Mouse (Mus musculus) neutrophil, adult 83 days (primary cell): ENCODE measurements around the gene Tmbim7. TPM values are rescaled to one million over a fixed set of nuclear protein-coding genes. Genes with fewer than 3 reads are reported as not detected.

Source experiments
- total RNA-seq, 2 experiments: library from RNA; stranded (reverse); gene quantifications; one replicate each; pipeline ENCODE4 v1.2.4; 2023

Gene Tmbim7
- not detected for total RNA-seq

GRCm38 (mm10) chr5:3650881-3651280 is at the start of gene Tmbim7:
Tmbim7 (plus strand) TSS chr5:3651181.

GRCm38 (mm10) chr5:3657085-3657484 is 6.1 kb downstream of the Tmbim7 start, which contains the start of gene Gatad1:
Gatad1 (minus strand) TSS chr5:3657185.

Other genes with a start within 250 kb of the Tmbim7 start
- 10 to 100 TPM; 26.4 to 32.2 TPM for gene Fam133b, start 107.3 kb upstream of the Tmbim7 start, total RNA-seq
- gene 1700109H08Rik, start 79.6 kb upstream of the Tmbim7 start, total RNA-seq: 10 to 100 TPM in 1 of 2 experiments, 1 to 10 TPM in 1; 5.5 to 10.3 TPM
- gene Pex1, start 55.1 kb upstream of the Tmbim7 start, total RNA-seq: 10 to 100 TPM in 1 of 2 experiments, 1 to 10 TPM in 1; 9.2 to 11.4 TPM
- 10 to 100 TPM; 13.1 to 13.2 TPM for gene Rbm48, start 54.6 kb upstream of the Tmbim7 start, total RNA-seq
- 10 to 100 TPM; 56.2 to 63.0 TPM for gene Gatad1, start 6.0 kb downstream of the Tmbim7 start, total RNA-seq
- 10 to 100 TPM; 19.5 to 27.9 TPM for gene Ankib1, start 151.7 kb downstream of the Tmbim7 start, total RNA-seq
- 10 to 100 TPM; 36.8 to 41.1 TPM for gene Krit1, start 152.0 kb downstream of the Tmbim7 start, total RNA-seq
- gene Lrrd1, start 194.0 kb downstream of the Tmbim7 start, total RNA-seq: not detected
- 1 to 10 TPM; 7.1 to 9.7 TPM for gene Mterf1a, start 242.8 kb downstream of the Tmbim7 start, total RNA-seq